Mouse (Mus musculus) duodenum, adult 2 months (tissue): ENCODE measurements around the gene Cpt1c. TPM values are rescaled to one million over a fixed set of nuclear protein-coding genes. Genes with fewer than 3 reads are reported as not detected.

ENCODE experiments used
- polyA plus RNA-seq: library from polyadenylated mRNA; depleted of rRNA; stranded (reverse); fragments of >200 nt; gene quantifications from 2 replicates; pipeline ENCODE4 v1.2.3, GENCODE M21; 2012; ENCODE audit warnings: low replicate concordance; rRNA removed

Gene Cpt1c
- polyA plus RNA-seq, result 6.7 and 11.1 TPM in 2 replicates

DNA sequence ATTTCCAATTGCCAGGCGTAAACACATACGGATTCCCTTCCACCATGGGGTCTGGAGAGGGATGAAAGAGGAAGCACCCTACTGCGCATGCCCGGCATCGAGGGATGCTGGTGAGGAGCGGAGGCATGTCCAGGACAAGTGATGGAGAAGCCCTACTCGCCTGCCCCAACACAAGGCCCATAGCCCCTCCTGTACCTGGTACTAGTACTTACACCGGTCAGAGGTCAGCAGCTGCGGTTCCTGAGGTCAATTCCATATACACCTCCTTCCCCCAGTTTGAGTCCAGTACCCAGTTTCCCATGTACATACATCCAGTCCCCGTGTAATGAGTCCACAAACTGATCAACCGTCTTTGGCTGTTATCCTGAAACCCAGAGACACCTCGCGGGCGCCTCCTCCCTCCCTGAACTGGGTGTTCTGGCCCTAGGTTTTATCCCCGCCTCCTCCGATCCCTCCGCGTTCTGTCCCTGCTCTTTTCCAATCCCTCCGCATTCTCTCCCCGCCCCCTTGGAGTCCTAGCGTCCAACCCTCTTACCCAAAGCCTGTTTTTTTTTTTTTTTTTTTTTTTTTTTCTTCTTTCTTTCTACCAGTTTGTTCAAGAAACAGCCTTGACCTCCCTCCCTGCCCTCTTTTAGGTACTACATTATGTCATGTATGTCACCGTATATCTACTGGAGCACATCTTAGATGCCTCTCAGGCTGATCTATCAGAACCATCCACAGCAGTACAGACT, at the start of gene Cpt1c:
Gene Cpt1c, minus strand, starts transcription at position 469 of the 734 bp plus-strand sequence.

DNA sequence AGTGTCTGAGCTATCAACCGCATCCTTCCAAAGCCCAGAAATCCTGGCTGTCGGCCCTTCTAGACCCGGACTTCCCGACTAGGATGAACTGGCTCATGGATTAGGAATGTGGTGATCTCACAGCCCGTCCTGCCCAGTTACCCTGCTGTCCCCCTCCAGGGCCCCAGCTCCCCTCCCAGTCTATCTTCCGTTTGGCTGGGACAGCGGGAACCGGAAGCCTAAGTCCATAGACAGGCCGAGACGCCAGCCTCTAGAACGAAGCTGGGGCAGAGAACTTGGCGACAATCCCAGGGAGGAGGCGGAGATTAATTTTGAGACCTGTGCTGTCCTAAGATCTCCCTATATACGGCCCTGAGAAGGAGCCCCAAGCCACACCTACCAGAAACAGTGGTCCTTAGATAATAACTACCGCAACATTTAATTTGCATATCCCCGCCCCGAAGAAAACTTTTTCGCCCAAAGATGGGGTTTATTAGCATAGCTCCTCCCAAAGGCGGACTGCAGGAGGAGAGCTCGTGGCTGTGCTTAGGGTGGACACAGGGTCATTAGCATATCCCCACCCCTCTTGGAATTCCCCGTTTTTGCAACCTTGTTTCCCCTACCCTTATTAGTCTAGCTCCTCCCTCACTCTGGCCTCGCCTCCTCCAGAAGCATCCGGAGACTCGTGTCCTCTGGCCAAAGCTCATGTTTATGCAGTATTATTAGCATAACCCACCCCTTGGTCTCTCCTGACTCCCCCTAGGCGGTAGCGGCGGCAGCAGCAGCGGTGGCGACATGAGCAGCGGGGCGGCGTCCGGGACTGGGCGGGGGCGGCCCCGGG, 42.8 kb upstream of the Cpt1c start, which contains the start of gene Rras:
Gene Rras, plus strand, starts transcription at position 720 of the 820 bp plus-strand sequence.

DNA sequence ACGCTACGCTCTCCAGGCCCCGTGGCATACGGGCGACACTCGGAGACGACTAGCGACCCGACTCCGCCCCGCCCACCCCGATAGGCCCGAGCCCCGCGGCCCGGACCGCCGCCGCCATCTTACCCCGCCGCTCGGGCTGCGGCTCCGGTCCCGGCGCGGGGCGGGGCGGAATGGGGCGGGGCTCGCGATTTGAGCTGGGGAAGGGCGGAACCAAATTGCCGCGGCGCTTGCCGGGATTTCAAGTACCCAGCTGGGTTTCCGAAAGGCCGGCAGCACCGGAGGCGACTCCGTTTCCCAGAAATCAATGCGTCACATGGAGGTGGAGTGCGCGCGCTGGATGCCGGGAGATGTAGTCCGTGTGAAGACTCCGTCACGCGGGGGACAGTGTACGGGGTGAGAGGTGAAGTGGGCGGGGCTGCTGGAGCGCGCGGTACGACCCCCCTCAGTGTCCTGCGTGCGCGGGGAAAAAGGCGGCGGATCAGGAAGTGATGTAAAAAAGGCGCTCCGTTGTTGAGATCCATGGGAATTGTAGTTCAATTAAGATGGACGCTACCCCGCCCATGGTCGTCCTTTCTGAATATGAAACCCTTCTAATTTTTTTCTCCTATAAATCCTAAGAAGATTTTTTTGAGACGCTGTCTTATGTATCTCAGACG, 41.4 kb upstream of the Cpt1c start, which contains the start of gene Scaf1:
Gene Scaf1, minus strand, starts transcription at position 407 of the 656 bp plus-strand sequence.

DNA sequence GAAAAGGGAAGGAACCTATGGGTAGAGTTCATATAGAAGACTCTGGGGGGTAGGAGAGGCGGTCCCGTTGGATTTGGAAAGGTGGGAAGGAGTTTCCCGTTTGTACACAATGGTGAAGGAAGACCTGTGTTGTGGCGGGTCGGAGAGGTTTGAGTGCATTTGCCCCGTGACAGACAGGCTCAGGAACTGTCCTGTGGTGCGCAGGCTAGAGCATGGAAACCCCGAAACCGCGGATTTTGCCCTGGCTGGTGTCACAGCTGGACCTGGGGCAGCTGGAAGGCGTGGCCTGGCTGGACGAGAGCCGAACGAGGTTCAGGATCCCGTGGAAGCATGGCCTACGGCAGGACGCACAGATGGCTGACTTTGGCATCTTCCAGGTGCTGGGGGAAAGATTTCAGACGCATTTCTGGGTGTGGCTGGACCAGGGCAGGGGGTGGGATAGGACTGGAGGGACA, 23.9 kb upstream of the Cpt1c start, which contains the start of gene Bcl2l12:
Gene Bcl2l12, minus strand, starts transcription at position 212 of the 455 bp plus-strand sequence.

DNA sequence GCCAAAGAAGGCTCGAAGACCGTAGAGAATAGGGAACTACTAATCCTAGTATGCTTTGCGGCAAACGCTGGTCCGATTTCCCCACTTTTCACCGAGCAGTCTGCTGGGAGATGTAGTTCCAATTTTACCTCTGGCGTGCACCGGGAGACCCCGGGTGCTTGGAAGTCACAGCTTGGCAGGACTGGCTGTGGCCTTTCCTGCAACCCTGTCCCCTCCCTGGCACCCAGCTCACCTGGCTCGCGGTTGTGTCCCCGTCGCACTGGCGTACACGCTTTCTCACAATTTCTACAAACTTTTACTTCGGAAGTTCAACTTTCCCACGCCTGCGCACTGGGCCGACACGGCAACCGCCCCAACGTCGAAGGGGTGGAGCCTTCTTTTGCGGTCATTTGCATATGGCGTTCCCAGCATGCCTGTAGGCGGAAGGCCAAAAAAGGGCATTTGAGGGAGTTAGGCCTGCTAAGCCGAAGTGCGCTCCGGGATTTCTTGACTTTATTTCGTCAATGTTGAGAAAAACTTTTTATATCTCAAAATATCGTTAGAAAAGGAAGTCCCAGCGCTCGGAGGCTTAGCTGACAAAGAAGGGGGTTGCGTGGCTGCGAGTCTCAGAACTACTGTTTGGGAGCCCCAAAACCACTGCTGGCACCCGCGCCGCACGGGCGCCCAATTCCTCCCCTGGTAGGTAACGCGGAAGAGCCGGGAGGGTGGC, 22.7 kb upstream of the Cpt1c start, which contains the start of gene Irf3:
Gene Irf3, plus strand, starts transcription at position 418 of the 709 bp plus-strand sequence.

DNA sequence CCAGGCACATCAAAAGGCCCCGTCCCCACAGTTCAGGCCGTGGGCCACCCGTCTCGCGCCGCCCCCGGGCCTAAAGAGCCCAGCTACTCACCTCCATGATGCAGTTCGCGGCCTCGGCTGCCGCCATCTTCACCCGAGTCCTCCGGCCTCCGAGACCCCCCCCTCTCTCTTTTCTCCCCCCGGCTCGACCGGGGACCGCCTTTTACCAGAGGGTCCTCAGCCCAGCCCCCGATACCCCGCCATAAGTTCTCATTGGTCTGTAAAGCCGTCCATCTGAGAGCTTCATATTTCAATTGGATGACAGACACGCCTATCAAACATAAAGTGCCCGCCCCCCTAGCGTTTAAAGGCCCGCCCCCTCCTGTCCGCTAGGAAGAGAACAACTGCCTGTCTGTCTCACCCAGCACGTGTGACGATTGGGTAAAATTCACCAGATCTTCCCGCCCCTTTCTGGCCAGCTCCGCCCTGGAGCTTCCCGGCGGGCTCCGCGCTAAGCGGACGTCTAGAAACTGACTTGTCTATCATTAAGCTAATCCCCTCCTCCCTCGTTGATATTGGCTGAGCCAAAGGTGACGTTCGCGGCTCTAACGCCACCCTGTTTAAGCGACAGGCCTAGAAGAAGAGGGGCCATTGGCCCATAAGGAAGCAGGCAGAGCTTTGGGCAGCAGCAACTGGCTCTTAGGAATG, 11.7 kb upstream of the Cpt1c start, which contains the start of gene Prmt1:
Gene Prmt1, minus strand, starts transcription at position 377 of the 687 bp plus-strand sequence.

DNA sequence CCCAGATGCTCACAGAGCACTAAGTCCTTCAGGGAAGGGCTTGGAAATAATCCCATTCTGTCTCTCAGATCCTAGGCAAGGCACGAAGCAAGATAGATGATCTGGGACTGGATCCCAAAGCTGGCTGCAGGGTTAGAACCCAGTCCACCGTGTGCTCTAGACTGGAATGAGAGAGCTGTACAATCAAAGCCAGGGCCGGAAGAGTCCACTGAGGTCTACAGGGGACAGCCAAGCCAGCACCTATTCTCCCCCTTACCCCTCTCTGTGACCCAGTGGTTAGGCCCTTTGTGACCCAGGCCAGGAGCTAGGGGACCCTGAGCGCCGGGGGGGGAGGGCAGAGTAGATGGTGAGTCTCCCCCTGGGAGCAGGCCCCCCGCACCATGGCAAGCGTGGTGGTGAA, 31.7 kb downstream of the Cpt1c start, which contains the start of gene Tsks:
Gene Tsks, plus strand, starts transcription at position 301 of the 400 bp plus-strand sequence.

DNA sequence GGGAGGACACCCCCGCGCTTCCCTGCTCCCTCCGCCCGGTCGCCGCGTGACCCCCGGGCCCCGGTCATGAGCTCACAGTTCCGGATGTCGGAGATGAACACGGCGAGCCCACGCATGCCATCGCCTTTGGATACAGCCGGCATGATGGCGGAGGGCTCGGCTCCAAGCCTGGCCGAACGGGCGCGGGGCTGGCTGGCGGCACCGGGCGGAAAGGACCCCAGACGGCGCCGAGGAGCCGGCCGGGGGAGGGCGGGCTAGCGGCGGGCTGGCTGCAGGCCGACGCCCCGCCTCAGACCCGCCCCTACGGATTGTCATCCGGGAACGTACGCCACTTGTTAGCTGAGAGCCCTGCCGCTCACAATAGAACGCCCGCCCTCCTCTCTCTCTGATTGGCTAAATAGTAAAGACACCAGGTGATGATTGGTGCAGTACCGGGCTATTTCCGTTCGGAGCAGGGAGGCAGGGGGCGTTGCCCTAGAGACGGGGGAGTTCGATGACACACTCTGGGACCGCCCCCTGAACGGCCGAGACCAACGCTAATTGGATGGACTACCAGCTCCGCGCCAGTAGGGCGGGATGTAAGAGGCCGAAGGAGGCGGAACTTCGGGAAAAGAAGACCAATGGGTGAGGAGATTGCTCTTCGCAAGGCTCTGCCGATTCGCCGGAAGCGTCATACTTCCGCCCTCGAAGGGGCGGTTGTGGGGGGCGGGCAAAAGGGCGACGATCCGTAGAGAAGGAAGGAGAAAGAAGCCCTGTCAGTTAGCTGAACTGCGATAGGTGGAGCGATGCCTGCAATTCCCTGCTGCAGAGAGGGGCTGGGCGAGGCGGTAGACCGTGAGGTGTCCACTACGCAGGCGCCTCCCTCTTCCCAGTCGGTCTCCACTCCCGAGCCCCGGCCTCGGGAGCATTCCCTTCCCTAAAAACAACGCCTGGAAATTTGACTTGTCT, 45.2 kb downstream of the Cpt1c start, which contains the start of gene Ap2a1:
Gene Ap2a1, minus strand, starts transcription at position 293 of the 948 bp plus-strand sequence.

Other genes with a start within 250 kb of the Cpt1c start
- 49.7 and 62.2 TPM in 2 replicates for gene Vrk3, start 226.4 kb downstream of the Cpt1c start, polyA plus RNA-seq
- 0.06 and 0.13 TPM in 2 replicates for gene Zfp473, start 223.8 kb downstream of the Cpt1c start, polyA plus RNA-seq
- gene Nup62, start 158.8 kb downstream of the Cpt1c start, polyA plus RNA-seq, result 45.1 and 62.8 TPM in 2 replicates
- 2.2 and 6.3 TPM in 2 replicates for gene Il4i1, start 158.5 kb downstream of the Cpt1c start, polyA plus RNA-seq
- 132 and 137 TPM in 2 replicates for gene Atf5, start 158.2 kb downstream of the Cpt1c start, polyA plus RNA-seq
- 248 and 535 TPM in 2 replicates for gene Akt1s1, start 125.9 kb downstream of the Cpt1c start, polyA plus RNA-seq
- gene Tbc1d17, start 125.8 kb downstream of the Cpt1c start, polyA plus RNA-seq, result 67.0 and 80.1 TPM in 2 replicates
- 50.8 and 86.4 TPM in 2 replicates for gene Pnkp, start 117.7 kb downstream of the Cpt1c start, polyA plus RNA-seq
- 116 and 164 TPM in 2 replicates for gene Ptov1, start 105.1 kb downstream of the Cpt1c start, polyA plus RNA-seq
- 280 and 331 TPM in 2 replicates for gene Med25, start 82.1 kb downstream of the Cpt1c start, polyA plus RNA-seq
- 34.2 and 46.4 TPM in 2 replicates for gene Fuz, start 78.8 kb downstream of the Cpt1c start, polyA plus RNA-seq
- 76.5 and 82.3 TPM in 2 replicates for gene Ap2a1, start 45.4 kb downstream of the Cpt1c start, polyA plus RNA-seq
- gene Tsks, start 31.6 kb downstream of the Cpt1c start, polyA plus RNA-seq, result 0.49 TPM in 1 of 2 replicates, not detected in the other
- gene Prmt1, start 11.7 kb upstream of the Cpt1c start, polyA plus RNA-seq, result 45.6 and 61.7 TPM in 2 replicates
- 70.7 and 84.2 TPM in 2 replicates for gene Irf3, start 22.8 kb upstream of the Cpt1c start, polyA plus RNA-seq
- 26.3 and 28.8 TPM in 2 replicates for gene Bcl2l12, start 23.9 kb upstream of the Cpt1c start, polyA plus RNA-seq
- 59.7 and 64.8 TPM in 2 replicates for gene Scaf1, start 41.5 kb upstream of the Cpt1c start, polyA plus RNA-seq
- gene Rras, start 43.1 kb upstream of the Cpt1c start, polyA plus RNA-seq, result 76.8 and 77.3 TPM in 2 replicates
- 8.5 and 9.7 TPM in 2 replicates for gene Prr12, start 78.0 kb upstream of the Cpt1c start, polyA plus RNA-seq
- gene Nosip, start 87.6 kb upstream of the Cpt1c start, polyA plus RNA-seq, result 47.3 and 54.0 TPM in 2 replicates
- 145 and 313 TPM in 2 replicates for gene Prrg2, start 87.8 kb upstream of the Cpt1c start, polyA plus RNA-seq
- 42.1 and 62.3 TPM in 2 replicates for gene Rcn3, start 117.4 kb upstream of the Cpt1c start, polyA plus RNA-seq
- 84.8 and 148 TPM in 2 replicates for gene Fcgrt, start 129.0 kb upstream of the Cpt1c start, polyA plus RNA-seq
- 86.3 and 120 TPM in 2 replicates for gene Rps11, start 149.6 kb upstream of the Cpt1c start, polyA plus RNA-seq
- 462 and 1,279 TPM in 2 replicates for gene Rpl13a, start 153.9 kb upstream of the Cpt1c start, polyA plus RNA-seq
- gene Gm45713, start 161.4 kb upstream of the Cpt1c start, polyA plus RNA-seq, result 2.6 TPM in 1 of 2 replicates, not detected in the other
- 41.6 and 41.8 TPM in 2 replicates for gene Flt3l, start 161.6 kb upstream of the Cpt1c start, polyA plus RNA-seq
- gene Pih1d1, start 179.5 kb upstream of the Cpt1c start, polyA plus RNA-seq, result 33.6 and 51.7 TPM in 2 replicates
- gene Aldh16a1, start 179.7 kb upstream of the Cpt1c start, polyA plus RNA-seq, result 214 and 420 TPM in 2 replicates
- 0.07 and 0.09 TPM in 2 replicates for gene Slc17a7, start 189.1 kb upstream of the Cpt1c start, polyA plus RNA-seq
- not detected in 2 replicates for gene Gfy, start 204.7 kb upstream of the Cpt1c start, polyA plus RNA-seq
- not detected in 2 replicates for gene Pth2, start 206.1 kb upstream of the Cpt1c start, polyA plus RNA-seq
- gene Ccdc155, start 230.0 kb upstream of the Cpt1c start, polyA plus RNA-seq, result 0.04 TPM in 1 of 2 replicates, not detected in the other
- 0.11 and 1.4 TPM in 2 replicates for gene Dkkl1, start 237.3 kb upstream of the Cpt1c start, polyA plus RNA-seq
- 7.2 and 14.7 TPM in 2 replicates for gene Tead2, start 240.9 kb upstream of the Cpt1c start, polyA plus RNA-seq